Mouse (Mus musculus): ENCODE measurements around the gene Car7. TPM values are rescaled to one million over a fixed set of nuclear protein-coding genes. Genes with fewer than 3 reads are reported as not detected.

The Car7 gene
- total and polyA plus RNA-seq, 3 experiments, result 2.4 to 2.9 TPM; not detected in 1

DNA sequence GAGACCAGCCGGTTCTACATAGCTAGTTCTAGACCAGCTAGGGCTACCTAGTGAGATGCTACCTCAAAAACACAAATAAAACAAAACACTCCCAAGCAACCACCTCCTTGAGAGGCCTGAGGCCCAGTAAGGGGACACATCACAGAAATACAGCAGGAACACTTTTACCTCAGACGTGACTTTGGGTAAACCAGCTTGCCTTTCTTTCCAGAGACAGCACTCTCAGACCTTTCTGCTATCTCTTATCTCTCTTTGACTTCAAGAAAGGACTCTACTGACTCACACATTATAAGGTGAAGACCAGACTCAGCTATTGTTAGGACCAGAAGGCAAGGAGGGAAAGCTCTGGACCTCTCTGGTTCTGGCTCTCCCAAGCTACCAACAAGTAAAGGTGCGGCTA is 55.8 kb downstream of the Car7 start:
- Histone ChIP-seq H3K36me3 (ENCODE audit: control insufficient read depth in 1 of 2, insufficient read depth in 2 of 2, low read length in 2 of 2) (peaks cover 0 to 31% of the 10 kb centered on the region in 2 experiments; a peak in 2 of 4 replicates), H3K27ac (ENCODE audit: control insufficient read depth, low read depth, low read length) (peak overlapping the region; percentile 88), H3K79me2 (ENCODE audit: control insufficient read depth, insufficient read depth, low read length, poor library complexity) (peaks cover 33% of the 10 kb centered on the region), H3K9ac (ENCODE audit: control insufficient read depth, low read depth, low read length, poor library complexity, severe bottlenecking) (no peak overlapping the region), H3K4me1 (ENCODE audit: control insufficient read depth in 1 of 2, insufficient read depth in 2 of 2, low read length in 2 of 2) (peaks cover 15 to 22% of the 10 kb centered on the region in 2 experiments), H3K27me3 (ENCODE audit: control insufficient read depth in 1 of 2, insufficient read depth in 2 of 2, low read length in 2 of 2) (no peaks in the 10 kb centered on the region), H3K9me3 (replicated peaks; ENCODE audit: insufficient read depth, low read length) (no peaks in the 10 kb centered on the region), H3K4me3 (ENCODE audit: control insufficient read depth in 1 of 2, insufficient read depth in 1 of 2, low read depth in 2 of 2, low read length in 2 of 2) (no peak overlapping the region)
- no peak for TF ChIP-seq MEF2A (IDR thresholded peaks at IDR 0.05; ENCODE audit: extremely low read depth, insufficient replicate concordance, low read depth, low read length, poor library complexity, severe bottlenecking)
- TF ChIP-seq POLR2AphosphoS2 (IDR thresholded peaks at IDR 0.05; ENCODE audit: low read length), result no peak
- no peak for TF ChIP-seq NELFE (IDR thresholded peaks at IDR 0.05; ENCODE audit: low read depth, low read length)
- no peak for TF ChIP-seq ELF1 (IDR thresholded peaks at IDR 0.05; ENCODE audit: low read depth, low read length)
- TF ChIP-seq GATA1 (IDR thresholded peaks at IDR 0.05; ENCODE audit: low read depth, low read length), result peak; percentile 57; the same call in 1 of the 2 replicates
- TF ChIP-seq SIN3A (IDR thresholded peaks at IDR 0.05; ENCODE audit: low read length), result 0 out of 2 replicates have a peak, but pooled peaks have one; percentile 6
- TF ChIP-seq MYB (IDR thresholded peaks at IDR 0.05; ENCODE audit: low read depth, low read length), result no peak
- TF ChIP-seq EP300 (IDR thresholded peaks at IDR 0.05; ENCODE audit: low read depth in 1 of 2, low read length in 2 of 2), result 0 out of 4 replicates have a peak, but pooled peaks of 1 of the 2 experiments have one; percentile 23
- DNase-seq (ENCODE audit: low read depth, low spot score), result peak; percentile 55

DNA sequence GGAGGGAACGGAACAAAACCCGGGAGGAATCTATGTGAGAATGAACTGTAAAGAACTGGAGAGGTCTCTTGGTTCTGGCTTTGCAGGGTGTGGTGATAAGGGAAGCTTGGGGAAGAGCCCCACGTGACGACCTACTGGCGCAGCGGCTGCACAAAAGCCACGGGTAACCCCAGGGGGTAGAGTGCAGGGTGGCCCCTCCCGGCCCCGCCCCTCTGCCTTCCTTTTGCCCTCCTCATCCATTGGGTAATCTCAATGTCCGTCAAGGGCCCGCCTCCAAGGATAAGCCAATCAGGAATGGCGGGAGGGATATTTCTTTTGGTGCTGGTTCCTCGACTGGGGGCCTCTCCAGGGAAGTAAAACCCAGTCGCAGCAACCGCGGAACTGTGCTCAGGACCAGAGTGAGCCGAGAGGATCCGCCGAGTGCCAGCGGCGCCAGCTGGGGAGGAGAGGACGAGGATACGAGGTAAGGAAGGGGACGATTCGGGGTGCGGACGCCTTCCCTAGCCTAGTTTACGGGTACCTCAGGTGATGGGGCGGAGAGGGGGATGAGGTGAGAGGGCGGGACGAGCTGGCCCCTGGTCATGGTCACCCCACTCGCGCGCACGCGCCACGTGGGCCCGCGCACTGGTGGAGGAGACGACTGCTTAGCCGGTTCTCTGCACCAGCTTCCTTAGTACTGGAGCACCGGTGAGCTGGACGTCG is 56.8 kb downstream of the Car7 start, which contains the start of gene Pdp2:
Gene Pdp2 (plus strand): TSS at position 319 of the 702 bp plus-strand sequence.
- peaks cover 34% of the 10 kb centered on the region for H3K79me2 ChIP-seq (ENCODE audit: control insufficient read depth, insufficient read depth, low read length, poor library complexity)
- peaks cover 15 to 26% of the 10 kb centered on the region in 2 experiments for H3K4me1 ChIP-seq (ENCODE audit: control insufficient read depth in 1 of 2, insufficient read depth in 2 of 2, low read length in 2 of 2)
- peak; percentile 98 for DNase-seq (ENCODE audit: low read depth, low spot score)
- H3K27ac ChIP-seq (ENCODE audit: control insufficient read depth, low read depth, low read length), result peak within 1 kb of the TSS; percentile 88
- H3K36me3 ChIP-seq (ENCODE audit: control insufficient read depth in 1 of 2, insufficient read depth in 2 of 2, low read length in 2 of 2), result peaks cover 0 to 36% of the 10 kb centered on the region in 2 experiments; a peak in 2 of 4 replicates
- peak within 1 kb of the TSS; percentile 83 to 93 for H3K4me3 ChIP-seq (ENCODE audit: control insufficient read depth in 1 of 2, insufficient read depth in 1 of 2, low read depth in 2 of 2, low read length in 2 of 2)
- peak within 1 kb of the TSS; percentile 77 for H3K9ac ChIP-seq (ENCODE audit: control insufficient read depth, low read depth, low read length, poor library complexity, severe bottlenecking)
- no peaks in the 10 kb centered on the region for H3K27me3 ChIP-seq (ENCODE audit: control insufficient read depth in 1 of 2, insufficient read depth in 2 of 2, low read length in 2 of 2)
- no peaks in the 10 kb centered on the region for H3K9me3 ChIP-seq (replicated peaks; ENCODE audit: insufficient read depth, low read length)
- TF ChIP-seq MYB (IDR thresholded peaks at IDR 0.05; ENCODE audit: low read depth, low read length), result no peak
- no peak for TF ChIP-seq ZC3H11A (IDR thresholded peaks at IDR 0.05; ENCODE audit: low read depth, low read length)
- TF ChIP-seq SMC3 (IDR thresholded peaks at IDR 0.05; ENCODE audit: low read depth, low read length), result no peak
- TF ChIP-seq POLR2AphosphoS2 (IDR thresholded peaks at IDR 0.05; ENCODE audit: low read length), result peak; percentile 92
- no peak for TF ChIP-seq RCOR1 (IDR thresholded peaks at IDR 0.05; ENCODE audit: low read depth, low read length)
- TF ChIP-seq MEF2A (IDR thresholded peaks at IDR 0.05; ENCODE audit: extremely low read depth, insufficient replicate concordance, low read depth, low read length, poor library complexity, severe bottlenecking), result no peak; the same call in 1 of the 2 replicates
- peak; percentile 67 for TF ChIP-seq GATA1 (IDR thresholded peaks at IDR 0.05; ENCODE audit: low read depth, low read length)
- TF ChIP-seq E2F4 (IDR thresholded peaks at IDR 0.05; ENCODE audit: borderline replicate concordance, low read depth, low read length), result no peak; the same call in 1 of the 2 replicates
- TF ChIP-seq POLR2A (IDR thresholded peaks at IDR 0.05; ENCODE audit: control insufficient read depth in 1 of 2, insufficient read depth in 1 of 2, low read depth in 1 of 2, low read length in 2 of 2, poor library complexity in 1 of 2), result peak; percentile 62 to 93; a peak in 3 of 4 replicates
- peak; percentile 68 for TF ChIP-seq MYC (IDR thresholded peaks at IDR 0.05; ENCODE audit: low read depth, low read length)
- TF ChIP-seq NRF1 (IDR thresholded peaks at IDR 0.05; ENCODE audit: insufficient read depth, low read depth, low read length, poor library complexity, severe bottlenecking), result peak; percentile 68
- no peak for TF ChIP-seq TAL1 (IDR thresholded peaks at IDR 0.05; ENCODE audit: low read length)
- peak; percentile 84 for TF ChIP-seq CHD2 (IDR thresholded peaks at IDR 0.05; ENCODE audit: low read length)
- TF ChIP-seq MAX (IDR thresholded peaks at IDR 0.05; ENCODE audit: low read length), result peak; percentile 93
- peak; percentile 80 for TF ChIP-seq ELF1 (IDR thresholded peaks at IDR 0.05; ENCODE audit: low read depth, low read length)
- TF ChIP-seq MAZ (IDR thresholded peaks at IDR 0.05; ENCODE audit: low read depth, low read length), result peak; percentile 95
- peak; percentile 73 for TF ChIP-seq ETS1 (IDR thresholded peaks at IDR 0.05; ENCODE audit: low read depth, low read length)
- TF ChIP-seq USF1 (IDR thresholded peaks at IDR 0.05; ENCODE audit: low read depth, low read length), result peak; percentile 98
- peak; percentile 15; the same call in 1 of the 2 replicates for TF ChIP-seq MAFK (IDR thresholded peaks at IDR 0.05; ENCODE audit: borderline replicate concordance, low read depth, low read length)
- peak; percentile 91 for TF ChIP-seq BHLHE40 (IDR thresholded peaks at IDR 0.05; ENCODE audit: borderline replicate concordance, low read depth, low read length)
- TF ChIP-seq MXI1 (IDR thresholded peaks at IDR 0.05; ENCODE audit: low read depth, low read length), result peak; percentile 91
- TF ChIP-seq NELFE (IDR thresholded peaks at IDR 0.05; ENCODE audit: low read depth, low read length), result peak; percentile 88
- TF ChIP-seq GABPA (IDR thresholded peaks at IDR 0.05; ENCODE audit: low read depth, low read length), result no peak
- peak; percentile 93 for TF ChIP-seq ZMIZ1 (IDR thresholded peaks at IDR 0.05; ENCODE audit: low read depth, low read length)
- TF ChIP-seq TBP (IDR thresholded peaks at IDR 0.05; ENCODE audit: low read depth, low read length), result peak; percentile 90
- peak; percentile 90 for TF ChIP-seq SIN3A (IDR thresholded peaks at IDR 0.05; ENCODE audit: low read length)
- TF ChIP-seq ZNF384 (IDR thresholded peaks at IDR 0.05; ENCODE audit: low read depth, low read length), result 0 out of 2 replicates have a peak, but pooled peaks have one; percentile 4

Measured in MEL (cell line).